Mouse (Mus musculus) hindbrain, embryonic 11.5 days (tissue): Measurements from ENCODE around the gene Vmn1r65. TPM values are rescaled to one million over a fixed set of nuclear protein-coding genes. Genes with fewer than 3 reads are reported as not detected.
"Not testable (repeated sequence)": the region's sequence is repeated elsewhere in the genome, so short reads cannot be mapped to it uniquely, and the experiment has no call there.

Experiments used
- ATAC-seq: fragments of 200-750 bp; cut with Nextera tagmentation; 2 replicates; pipeline ENCODE4 v1.8.0; 2017; ENCODE audit warnings: mild to moderate bottlenecking, moderate TSS enrichment, moderate library complexity; ENCODE audit not compliant: low FRiP score
- DNase-seq: peaks from one replicate; pipeline ENCODE4 v3.0.0-alpha.2; 2015; ENCODE audit warnings: low spot score
- H3K27ac ChIP-seq: fragments of 300-500 bp; sonication (generic); 2 replicates; pipeline ENCODE4 v1.5.1; 2014; ENCODE audit warnings: mild to moderate bottlenecking, low read depth, low read length
- H3K27me3 ChIP-seq: fragments of 300-500 bp; sonication (generic); 2 replicates; pipeline ENCODE4 v1.6.1; 2014; ENCODE audit warnings: mild to moderate bottlenecking, low read length, moderate library complexity, mixed read lengths; ENCODE audit not compliant: control insufficient read depth, insufficient read depth
- H3K36me3 ChIP-seq: fragments of 300-500 bp; sonication (generic); 2 replicates; pipeline ENCODE4 v1.6.1; 2014; ENCODE audit warnings: mild to moderate bottlenecking, low read length, moderate library complexity, mixed read lengths; ENCODE audit not compliant: control insufficient read depth, insufficient read depth
- H3K4me1 ChIP-seq: fragments of 300-500 bp; sonication (generic); replicated peaks from 2 replicates; pipeline ENCODE4 v1.6.1; 2014; ENCODE audit warnings: low read length, mixed read lengths; ENCODE audit not compliant: control insufficient read depth, insufficient read depth
- H3K4me2 ChIP-seq: fragments of 300-500 bp; sonication (generic); replicated peaks from 2 replicates; pipeline ENCODE4 v1.6.1; 2014; ENCODE audit warnings: mild to moderate bottlenecking, low read depth, low read length
- H3K4me3 ChIP-seq: fragments of 300-500 bp; sonication (generic); 2 replicates; pipeline ENCODE4 v1.5.1; 2014; ENCODE audit warnings: low read depth, low read length
- H3K9ac ChIP-seq: fragments of 300-500 bp; sonication (generic); 2 replicates; pipeline ENCODE4 v1.6.1; 2014; ENCODE audit warnings: low read depth, low read length
- H3K9me3 ChIP-seq: fragments of 300-500 bp; sonication (generic); 2 replicates; pipeline ENCODE4 v1.6.1; 2016; ENCODE audit warnings: low read length; ENCODE audit not compliant: control insufficient read depth
- WGBS: fragments of 180-500 bp; shearing (Covaris S2); extraction: QIAGEN DNeasy Blood & Tissue Kit; methylation state at CpG from one replicate; pipeline ENCODE4 v1.1.7; 2014; 5-methylcytosine and 5-hydroxymethylcytosine counted together
- polyA plus RNA-seq: library from polyadenylated mRNA; unstranded; fragments of >200 nt; fragmentation: Nextera tagmentation; extraction: Ambion mirVana; gene quantifications from 2 replicates; pipeline ENCODE4 v1.2.1, GENCODE M21; 2014

The Vmn1r65 gene
- not detected in 2 replicates for polyA plus RNA-seq

GRCm38 (mm10) chr7:6010910-6011309 lies at the start of gene Vmn1r65:
Gene Vmn1r65, minus strand, starts transcription at chr7:6011010.
- Histone ChIP-seq H3K9ac (no peak within 1 kb of the TSS), H3K27ac (no peak within 1 kb of the TSS), H3K4me3 (no peak within 1 kb of the TSS), H3K27me3 (no peaks in the 10 kb centered on the region), H3K9me3 (0 out of 2 replicates have a peak, but pooled peaks cover 3% of the 10 kb centered on the region), H3K4me1 (no peaks in the 10 kb centered on the region), H3K4me2 (no peak within 1 kb of the TSS), H3K36me3 (no peaks in the 10 kb centered on the region)
- DNase-seq (no peak), ATAC-seq (no peak)
- 100% methylated on average over 1 of the region's 1 CpGs for WGBS

GRCm38 (mm10) chr7:6044861-6045260 lies 34.1 kb upstream of the Vmn1r65 start, which contains the start of gene Nlrp4c:
Gene Nlrp4c, plus strand, starts transcription at chr7:6045161.
- no peaks in the 10 kb centered on the region; the same call in none of the 2 replicates for H3K9me3 ChIP-seq
- no peak within 1 kb of the TSS for H3K4me2 ChIP-seq
- no peak for ATAC-seq

GRCm38 (mm10) chr7:5982426-5982825 lies 28.4 kb downstream of the Vmn1r65 start:
- 84% methylated on average over 4 of the region's 4 CpGs for WGBS

More at GRCm38 (mm10) chr7:6044861-6045260, 34.1 kb upstream of the Vmn1r65 start, which contains the start of gene Nlrp4c:
- Histone ChIP-seq H3K9ac (no peak within 1 kb of the TSS), H3K4me1 (no peaks in the 10 kb centered on the region), H3K27ac (no peak within 1 kb of the TSS), H3K36me3 (no peaks in the 10 kb centered on the region), H3K4me3 (no peak within 1 kb of the TSS), H3K27me3 (no peaks in the 10 kb centered on the region)
- 90% methylated on average over 11 of the region's 11 CpGs for WGBS
- DNase-seq = no peak

GRCm38 (mm10) chr7:5972546-5972945 lies 38.3 kb downstream of the Vmn1r65 start:
- H3K27me3 ChIP-seq, H3K9me3 ChIP-seq, H3K4me1 ChIP-seq, DNase-seq, H3K9ac ChIP-seq, H3K27ac ChIP-seq, ATAC-seq, H3K4me2 ChIP-seq, H3K4me3 ChIP-seq, H3K36me3 ChIP-seq: not testable (repeated sequence)
- WGBS = 77% methylated on average over 2 of the region's 2 CpGs

More at GRCm38 (mm10) chr7:5982426-5982825, 28.4 kb downstream of the Vmn1r65 start:
- H3K27me3 ChIP-seq, H3K4me2 ChIP-seq, H3K9me3 ChIP-seq, H3K4me3 ChIP-seq, ATAC-seq, DNase-seq, H3K36me3 ChIP-seq, H3K9ac ChIP-seq, H3K27ac ChIP-seq, H3K4me1 ChIP-seq: not testable (repeated sequence)

Other genes with a start within 250 kb of the Vmn1r65 start
- not detected in 2 replicates for gene Vmn1r63, start 205.6 kb downstream of the Vmn1r65 start, polyA plus RNA-seq
- not detected in 2 replicates for gene Vmn1r64, start 126.5 kb downstream of the Vmn1r65 start, polyA plus RNA-seq
- gene Nlrp4c, start 34.2 kb upstream of the Vmn1r65 start, polyA plus RNA-seq = 0.14 TPM in 1 of 2 replicates, not detected in the other
- 11.3 and 13.0 TPM in 2 replicates for gene Zfp787, start 145.0 kb upstream of the Vmn1r65 start, polyA plus RNA-seq
- gene Zfp444, start 161.2 kb upstream of the Vmn1r65 start, polyA plus RNA-seq = 67.9 and 73.1 TPM in 2 replicates
- gene Galp, start 186.1 kb upstream of the Vmn1r65 start, polyA plus RNA-seq = not detected in 2 replicates
- gene Zscan5b, start 211.3 kb upstream of the Vmn1r65 start, polyA plus RNA-seq = not detected in 2 replicates
- gene Epp13, start 241.7 kb upstream of the Vmn1r65 start, polyA plus RNA-seq = not detected in 2 replicates